Mouse (Mus musculus) liver, postnatal 0 days (tissue): ENCODE results near the gene Ccdc82. TPM values are rescaled to one million over a fixed set of nuclear protein-coding genes. Genes with fewer than 3 reads are reported as not detected.
A peak's percentile ranks its signal among the peaks of the same experiment; 100 is the strongest.

Source experiments
- ATAC-seq: fragments of 200-750 bp; cut with Nextera tagmentation; 2 replicates; pipeline ENCODE4 v1.8.0; 2017; ENCODE audit warnings: mild to moderate bottlenecking, moderate library complexity
- DNase-seq: peaks from one replicate; pipeline ENCODE4 v3.0.0-alpha.2; 2016
- H3K27ac ChIP-seq: fragments of 300-500 bp; sonication (generic); 2 replicates; pipeline ENCODE4 v1.5.1; 2014; ENCODE audit warnings: antibody characterized with exemption, moderate library complexity, mild to moderate bottlenecking, low read depth
- H3K27me3 ChIP-seq: fragments of 300-500 bp; sonication (generic); 2 replicates; pipeline ENCODE4 v1.6.1; 2014; ENCODE audit warnings: low read length, control low read depth, mixed read lengths; ENCODE audit not compliant: insufficient read depth
- H3K36me3 ChIP-seq: fragments of 300-500 bp; sonication (generic); replicated peaks from 2 replicates; pipeline ENCODE4 v1.6.1; 2014; ENCODE audit warnings: mild to moderate bottlenecking, control low read depth, low read length, moderate library complexity, mixed read lengths; ENCODE audit not compliant: insufficient read depth
- H3K4me1 ChIP-seq: fragments of 300-500 bp; sonication (generic); 2 replicates; pipeline ENCODE4 v1.6.1; 2014; ENCODE audit warnings: antibody characterized with exemption, mild to moderate bottlenecking, control low read depth; ENCODE audit not compliant: insufficient read depth
- H3K4me2 ChIP-seq: fragments of 300-500 bp; sonication (generic); 2 replicates; pipeline ENCODE4 v1.6.1; 2014; ENCODE audit warnings: low read depth, mild to moderate bottlenecking, low read length, moderate library complexity, mixed read lengths
- H3K4me3 ChIP-seq: fragments of 300-500 bp; sonication (generic); 2 replicates; pipeline ENCODE4 v1.5.1; 2014; ENCODE audit warnings: low read depth, low read length
- H3K9ac ChIP-seq: fragments of 300-500 bp; sonication (generic); replicated peaks from 2 replicates; pipeline ENCODE4 v1.6.1; 2014; ENCODE audit warnings: mild to moderate bottlenecking, moderate library complexity
- H3K9me3 ChIP-seq: fragments of 300-500 bp; sonication (generic); 2 replicates; pipeline ENCODE4 v1.6.1; 2016; ENCODE audit warnings: mild to moderate bottlenecking, control low read depth, low read length, mixed read lengths
- CTCF ChIP-seq: sonication (generic); IDR thresholded peaks from 2 replicates; pipeline ENCODE4 v1.5.1; 2016; ENCODE audit warnings: antibody characterized with exemption, low read depth
- EP300 ChIP-seq: IDR thresholded peaks from 2 replicates; pipeline ENCODE4 v1.6.1; 2016; ENCODE audit warnings: antibody characterized with exemption, low read depth, mild to moderate bottlenecking
- WGBS: fragments of 180-500 bp; shearing (Covaris S2); extraction: QIAGEN DNeasy Blood & Tissue Kit; methylation state at CpG from one replicate; pipeline ENCODE4 v1.1.7; 2014; ENCODE audit not compliant: insufficient replicate concordance; 5-methylcytosine and 5-hydroxymethylcytosine counted together
- polyA plus RNA-seq: library from polyadenylated mRNA; unstranded; fragments of >200 nt; fragmentation: Nextera tagmentation; extraction: Ambion mirVana; gene quantifications from 2 replicates; pipeline ENCODE4 v1.2.1, GENCODE M21; 2015

The Ccdc82 gene
- polyA plus RNA-seq, result 3.8 and 4.7 TPM in 2 replicates

DNA sequence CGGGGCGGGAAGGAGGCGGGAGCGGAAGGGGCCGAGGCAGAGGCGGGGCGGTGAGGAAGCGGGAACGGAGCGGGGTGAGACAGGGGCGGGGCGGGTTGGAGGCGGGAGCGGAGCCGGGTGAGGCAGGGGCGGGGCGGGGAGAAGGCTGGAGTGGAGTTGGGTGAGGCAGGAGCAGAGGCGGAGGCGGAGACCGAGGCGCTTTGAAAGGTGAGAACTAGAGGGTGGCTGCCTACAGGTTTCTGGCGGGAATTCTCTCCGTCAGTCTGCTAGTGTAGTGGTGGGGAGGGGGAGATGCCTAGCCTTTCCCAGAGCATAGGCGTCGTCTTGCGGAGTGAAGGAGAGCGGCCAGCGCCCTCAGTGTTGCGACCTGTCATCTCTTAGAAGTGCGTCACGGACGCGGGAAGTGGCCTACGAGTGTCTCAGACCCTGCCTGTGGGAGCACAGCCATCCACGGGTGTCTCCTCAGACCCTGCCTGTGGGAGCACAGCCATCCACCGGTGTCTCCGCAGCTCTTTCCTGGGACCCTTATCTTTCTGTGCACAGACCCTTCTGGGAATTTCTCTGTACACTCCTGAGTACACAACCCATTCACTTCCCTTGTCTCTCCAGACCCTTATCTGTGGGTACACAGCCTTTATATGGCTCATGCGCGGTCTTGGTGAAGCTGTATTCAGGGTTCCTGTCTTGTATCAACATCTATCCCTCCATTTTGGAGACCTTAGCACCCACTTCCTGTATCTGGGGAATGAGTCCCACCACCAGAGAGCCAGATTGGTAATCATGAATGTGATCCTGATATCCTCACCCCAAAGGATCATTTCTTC lies at the start of gene Ccdc82:
Ccdc82 (plus strand) TSS at position 141 of the 824 bp plus-strand sequence.
- Histone ChIP-seq H3K27me3 (no peaks in the 10 kb centered on the region), H3K4me2 (peak within 1 kb of the TSS; percentile 89), H3K36me3 (peaks cover 1% of the 10 kb centered on the region; the same call in 1 of the 2 replicates), H3K27ac (peak within 1 kb of the TSS; percentile 84), H3K4me1 (peaks cover 21% of the 10 kb centered on the region), H3K4me3 (peak within 1 kb of the TSS; percentile 69), H3K9me3 (no peaks in the 10 kb centered on the region), H3K9ac (peak within 1 kb of the TSS; percentile 78)
- DNase-seq (peak; percentile 98), ATAC-seq (peak; percentile 100)
- WGBS, result under 1% methylated on average over 32 of the region's 39 CpGs
- no peak for TF ChIP-seq CTCF
- TF ChIP-seq EP300, result no peak

DNA sequence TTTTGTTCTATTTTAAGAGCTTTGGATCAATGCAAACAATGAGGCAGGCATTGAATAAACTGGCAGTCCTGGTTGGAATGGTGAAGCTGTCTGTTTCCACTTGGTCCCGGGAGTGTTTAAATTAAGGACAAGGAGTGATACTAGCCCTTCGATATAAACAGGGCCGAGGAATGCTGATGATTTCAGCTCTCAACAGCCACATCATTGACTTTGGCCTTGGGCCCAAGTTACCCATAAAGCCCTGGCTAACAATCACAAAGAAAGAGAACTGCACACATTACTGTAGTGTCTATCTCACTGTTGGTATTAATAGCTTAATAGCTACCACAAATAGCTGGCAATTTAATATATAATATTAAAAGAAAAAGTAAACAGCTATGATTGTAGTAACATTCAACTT lies 46.7 kb upstream of the Ccdc82 start:
- WGBS, result 74% methylated on average over 3 of the region's 3 CpGs
- no peak for TF ChIP-seq CTCF
- TF ChIP-seq EP300, result no peak
- Histone ChIP-seq H3K27ac (no peak overlapping the region), H3K4me1 (no peaks in the 10 kb centered on the region; the same call in 1 of the 2 replicates), H3K9me3 (no peaks in the 10 kb centered on the region), H3K9ac (no peak overlapping the region), H3K36me3 (no peaks in the 10 kb centered on the region), H3K4me2 (no peak overlapping the region), H3K27me3 (no peaks in the 10 kb centered on the region), H3K4me3 (no peak overlapping the region)
- DNase-seq (no peak), ATAC-seq (no peak)

DNA sequence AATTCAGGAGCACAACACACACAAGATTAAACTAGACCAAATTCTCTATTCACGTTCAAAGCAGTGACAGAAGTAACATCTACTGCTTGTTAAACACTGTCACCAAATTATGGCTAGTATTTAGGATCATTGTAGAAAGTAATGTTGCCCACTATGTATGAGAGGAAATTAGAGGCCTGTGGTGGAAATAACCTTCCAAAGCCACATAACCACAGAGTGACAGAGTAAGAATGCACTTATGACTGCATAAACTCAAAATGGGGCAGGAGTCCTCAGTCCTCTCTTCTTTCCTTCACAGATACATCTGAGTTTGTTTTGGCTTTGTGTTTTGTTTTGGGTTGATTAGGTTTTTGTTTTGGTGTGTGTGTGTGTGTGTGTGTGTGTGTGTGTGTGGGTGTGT lies 43.6 kb upstream of the Ccdc82 start:
- Histone ChIP-seq H3K9me3 (no peaks in the 10 kb centered on the region), H3K4me3 (no peak overlapping the region), H3K9ac (no peak overlapping the region), H3K27me3 (no peaks in the 10 kb centered on the region), H3K27ac (no peak overlapping the region), H3K4me1 (no peaks in the 10 kb centered on the region; the same call in 1 of the 2 replicates), H3K4me2 (no peak overlapping the region), H3K36me3 (no peaks in the 10 kb centered on the region)
- WGBS, result 63% methylated on average over 1 of the region's 1 CpGs
- ATAC-seq (no peak), DNase-seq (no peak)
- no peak for TF ChIP-seq EP300
- no peak for TF ChIP-seq CTCF

DNA sequence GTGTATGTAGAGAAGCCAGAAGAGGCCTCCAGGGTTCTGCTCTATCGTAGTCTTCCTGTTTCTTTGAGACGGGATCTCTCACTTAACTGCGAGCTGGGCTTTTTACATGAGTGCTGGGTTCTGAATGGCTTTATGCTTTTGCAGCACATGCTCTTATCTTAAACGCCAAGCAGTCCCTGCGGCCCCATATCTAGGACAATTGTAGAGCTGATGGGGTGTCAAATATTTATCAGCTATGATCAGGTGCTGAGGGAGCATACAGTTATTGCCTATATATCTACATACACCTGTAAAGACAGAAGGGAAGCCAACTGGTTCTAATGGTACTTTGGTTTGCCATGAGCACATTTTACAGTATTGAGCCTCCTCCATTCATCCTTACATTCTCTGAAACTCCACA lies 43.1 kb upstream of the Ccdc82 start:
- H3K36me3 ChIP-seq, result no peaks in the 10 kb centered on the region
- no peak overlapping the region for H3K4me2 ChIP-seq
- DNase-seq (no peak), ATAC-seq (no peak)
- H3K4me3 ChIP-seq, result no peak overlapping the region
- H3K4me1 ChIP-seq, result no peaks in the 10 kb centered on the region; the same call in 1 of the 2 replicates
- no peak overlapping the region for H3K9ac ChIP-seq
- H3K27me3 ChIP-seq, result no peaks in the 10 kb centered on the region
- no peaks in the 10 kb centered on the region for H3K9me3 ChIP-seq
- WGBS, result 47% methylated on average over 5 of the region's 5 CpGs
- TF ChIP-seq CTCF (no peak), EP300 (peak; percentile 48; the same call in 1 of the 2 replicates)
- no peak overlapping the region for H3K27ac ChIP-seq

DNA sequence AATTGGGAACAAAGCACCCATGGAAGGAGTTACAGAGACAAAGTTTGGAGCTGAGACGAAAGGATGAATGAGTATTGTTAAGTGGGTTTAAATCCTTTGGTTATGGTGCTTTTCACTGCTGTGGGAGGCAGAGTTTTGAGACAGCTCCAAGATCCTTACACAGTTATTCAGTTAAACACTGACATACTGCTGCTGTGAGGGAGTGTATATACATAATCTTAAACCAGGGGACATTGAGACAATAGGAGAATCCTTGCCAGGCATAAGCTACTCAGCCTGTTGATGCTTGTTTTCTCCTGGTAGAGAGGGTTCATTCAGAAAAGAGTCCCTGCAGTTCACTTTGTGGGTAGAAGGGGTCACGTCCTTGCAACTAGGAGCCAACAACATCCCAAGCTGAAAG lies 40.4 kb upstream of the Ccdc82 start:
- no peak overlapping the region for H3K9ac ChIP-seq
- H3K27ac ChIP-seq, result no peak overlapping the region
- ATAC-seq (no peak), DNase-seq (no peak)
- TF ChIP-seq EP300, result no peak
- TF ChIP-seq CTCF, result no peak
- H3K27me3 ChIP-seq, result no peaks in the 10 kb centered on the region
- 65% methylated on average over 2 of the region's 2 CpGs for WGBS
- no peak overlapping the region for H3K4me3 ChIP-seq
- no peak overlapping the region for H3K4me2 ChIP-seq
- no peaks in the 10 kb centered on the region; the same call in 1 of the 2 replicates for H3K4me1 ChIP-seq
- H3K9me3 ChIP-seq, result no peaks in the 10 kb centered on the region
- H3K36me3 ChIP-seq, result no peaks in the 10 kb centered on the region

DNA sequence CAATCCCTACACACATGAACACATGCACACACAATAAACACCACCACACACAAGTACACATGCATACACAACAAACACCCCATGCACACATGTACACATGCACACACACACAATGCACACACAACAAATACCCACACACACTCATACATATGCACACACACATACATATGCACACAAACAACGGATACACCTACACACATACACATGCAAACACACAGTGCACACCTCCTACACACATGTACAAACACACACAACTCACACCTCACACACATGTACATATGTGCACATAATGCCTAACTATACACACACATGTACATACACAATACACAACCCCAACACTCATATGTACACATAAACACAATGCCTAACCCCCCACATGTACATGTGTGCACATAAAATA lies 20.9 kb upstream of the Ccdc82 start:
- no peak for TF ChIP-seq CTCF
- TF ChIP-seq EP300, result no peak
- no peak overlapping the region for H3K27ac ChIP-seq
- H3K27me3 ChIP-seq, result no peaks in the 10 kb centered on the region
- 81% methylated on average over 1 of the region's 1 CpGs for whole genome bisulfite sequencing
- no peak overlapping the region for H3K9ac ChIP-seq
- ATAC-seq (no peak), DNase-seq (no peak)
- H3K4me3 ChIP-seq, result no peak overlapping the region
- no peaks in the 10 kb centered on the region for H3K36me3 ChIP-seq
- H3K4me2 ChIP-seq, result no peak overlapping the region
- H3K9me3 ChIP-seq, result 0 out of 2 replicates have a peak, but pooled peaks cover 4% of the 10 kb centered on the region
- no peaks in the 10 kb centered on the region for H3K4me1 ChIP-seq
